Mouse (Mus musculus): Measurements from ENCODE around the gene Glt8d2. TPM values are rescaled to one million over a fixed set of nuclear protein-coding genes. Genes with fewer than 3 reads are reported as not detected.

Glt8d2 gene
- polyA plus RNA-seq, 1 experiment from 2014 or later, result 2.4 TPM

- Histone ChIP-seq H3K9ac (ENCODE audit: low read length) (no peak overlapping the region), H3K36me3 (ENCODE audit: control insufficient read depth, insufficient read depth, low read length) (no peaks in the 10 kb centered on the region)
- 85% methylated on average over 5 of the region's 5 CpGs for WGBS
Observed at GRCm38 (mm10) chr10:82680769-82681168, 9.7 kb downstream of the Glt8d2 start.

DNA sequence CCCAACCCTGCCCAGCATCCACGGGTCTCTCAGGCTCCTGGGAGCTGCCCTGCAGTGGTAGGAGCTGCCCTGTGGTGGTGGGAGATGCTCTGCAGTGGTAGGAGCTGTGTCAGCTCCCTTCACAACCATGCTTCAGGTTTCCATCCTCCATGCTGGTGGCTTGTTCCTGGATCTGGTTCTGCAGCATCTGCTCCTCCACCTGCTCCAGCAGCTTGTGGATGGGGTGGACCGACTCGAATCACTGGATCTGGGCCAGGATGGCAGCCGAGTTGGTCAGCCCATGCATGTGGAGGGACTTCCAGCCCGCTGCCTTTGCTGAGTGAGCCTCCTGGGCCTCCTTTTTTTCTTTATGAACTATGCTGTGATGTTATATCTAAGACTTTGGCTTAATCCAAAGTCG, 13.5 kb downstream of the Glt8d2 start:
- no peak overlapping the region for H3K4me2 ChIP-seq
- no peak for DNase-seq (ENCODE audit: low spot score, missing footprints)
- ATAC-seq (ENCODE audit: low FRiP score), result no peak
- no peaks in the 10 kb centered on the region for H3K27me3 ChIP-seq (ENCODE audit: control insufficient read depth, insufficient read depth, low read length)
- H3K4me1 ChIP-seq (ENCODE audit: control insufficient read depth, insufficient read depth, low read length), result no peaks in the 10 kb centered on the region
- no peak overlapping the region for H3K9ac ChIP-seq (ENCODE audit: low read length)
- 82% methylated on average over 6 of the region's 6 CpGs for WGBS
- H3K27ac ChIP-seq (ENCODE audit: low read depth, low read length), result no peak overlapping the region
- H3K4me3 ChIP-seq (ENCODE audit: low read depth, low read length), result no peak overlapping the region
- no peaks in the 10 kb centered on the region for H3K9me3 ChIP-seq (ENCODE audit: control insufficient read depth, low read length)
- H3K36me3 ChIP-seq (ENCODE audit: control insufficient read depth, insufficient read depth, low read length), result no peaks in the 10 kb centered on the region

More at GRCm38 (mm10) chr10:82680769-82681168, 9.7 kb downstream of the Glt8d2 start:
- Histone ChIP-seq H3K9me3 (ENCODE audit: control insufficient read depth, low read length) (no peaks in the 10 kb centered on the region), H3K27me3 (ENCODE audit: control insufficient read depth, insufficient read depth, low read length) (no peaks in the 10 kb centered on the region), H3K27ac (ENCODE audit: low read depth, low read length) (no peak overlapping the region), H3K4me3 (ENCODE audit: low read depth, low read length) (no peak overlapping the region), H3K4me2 (no peak overlapping the region), H3K4me1 (ENCODE audit: control insufficient read depth, insufficient read depth, low read length) (no peaks in the 10 kb centered on the region)
- DNase-seq (ENCODE audit: low spot score, missing footprints), result no peak
- ATAC-seq (ENCODE audit: low FRiP score), result no peak

DNA sequence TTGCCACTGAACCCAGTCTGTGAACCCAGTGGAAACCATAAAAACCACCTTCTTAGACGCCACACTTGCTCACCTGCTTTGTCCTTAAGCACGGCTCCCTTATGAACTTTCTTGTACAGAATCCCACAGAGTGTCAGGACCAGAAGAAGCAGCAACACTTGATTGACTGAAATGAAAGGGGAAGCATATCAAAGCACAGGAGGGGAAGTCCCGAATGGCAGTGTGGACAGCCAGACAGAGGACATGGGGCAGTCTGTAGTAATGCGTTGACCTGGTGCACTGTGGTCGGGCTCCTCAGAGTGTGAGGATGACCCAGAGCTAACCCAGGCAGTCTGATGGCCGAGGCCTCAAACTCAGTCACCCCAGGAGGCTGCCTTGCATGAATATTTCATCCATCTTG, 20.2 kb downstream of the Glt8d2 start:
- no peak for DNase-seq (ENCODE audit: low spot score, missing footprints)

GRCm38 (mm10) chr10:82666436-82667234, 23.8 kb downstream of the Glt8d2 start:
- WGBS, result 28% methylated on average over 22 of the region's 22 CpGs
- H3K36me3 ChIP-seq (ENCODE audit: control insufficient read depth, insufficient read depth, low read length), result no peaks in the 10 kb centered on the region
- H3K27ac ChIP-seq (ENCODE audit: low read depth, low read length), result no peak overlapping the region
- H3K9me3 ChIP-seq (ENCODE audit: control insufficient read depth, low read length), result no peaks in the 10 kb centered on the region
- H3K27me3 ChIP-seq (ENCODE audit: control insufficient read depth, insufficient read depth, low read length), result no peaks in the 10 kb centered on the region
- DNase-seq (ENCODE audit: low spot score, missing footprints) (peak; percentile 98), ATAC-seq (ENCODE audit: low FRiP score) (peak; percentile 90)
- no peak overlapping the region for H3K9ac ChIP-seq (ENCODE audit: low read length)
- no peak overlapping the region for H3K4me3 ChIP-seq (ENCODE audit: low read depth, low read length)
- H3K4me1 ChIP-seq (ENCODE audit: control insufficient read depth, insufficient read depth, low read length), result no peaks in the 10 kb centered on the region
- H3K4me2 ChIP-seq, result no peak overlapping the region

More for the DNA sequence above, 20.2 kb downstream of the Glt8d2 start:
- no peaks in the 10 kb centered on the region for H3K27me3 ChIP-seq (ENCODE audit: control insufficient read depth, insufficient read depth, low read length)
- no peak overlapping the region for H3K4me3 ChIP-seq (ENCODE audit: low read depth, low read length)
- ATAC-seq (ENCODE audit: low FRiP score), result no peak
- no peaks in the 10 kb centered on the region for H3K36me3 ChIP-seq (ENCODE audit: control insufficient read depth, insufficient read depth, low read length)
- no peaks in the 10 kb centered on the region for H3K9me3 ChIP-seq (ENCODE audit: control insufficient read depth, low read length)
- H3K27ac ChIP-seq (ENCODE audit: low read depth, low read length), result no peak overlapping the region
- H3K9ac ChIP-seq (ENCODE audit: low read length), result no peak overlapping the region
- WGBS, result 80% methylated on average over 6 of the region's 6 CpGs
- no peak overlapping the region for H3K4me2 ChIP-seq
- no peaks in the 10 kb centered on the region for H3K4me1 ChIP-seq (ENCODE audit: control insufficient read depth, insufficient read depth, low read length)

DNA sequence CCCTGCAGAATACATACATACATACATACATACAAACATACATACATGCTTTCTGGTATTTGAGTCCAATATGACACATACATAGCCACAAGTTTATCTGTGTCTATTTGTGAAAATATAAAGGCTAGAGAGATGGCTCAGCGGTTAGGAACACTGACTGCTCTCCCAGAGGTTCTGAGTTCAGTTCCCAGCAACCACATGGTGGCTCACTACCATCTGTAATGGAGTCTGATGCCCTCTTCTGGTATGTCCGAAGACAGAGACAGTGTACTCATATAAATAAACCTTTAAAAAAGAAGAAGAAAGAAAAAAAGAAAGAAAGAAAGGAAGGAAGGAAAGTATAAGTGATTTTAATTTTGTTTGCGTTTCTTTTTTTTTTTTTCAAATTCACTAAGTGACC, 24.5 kb downstream of the Glt8d2 start:
- 59% methylated on average over 3 of the region's 3 CpGs for WGBS
- no peaks in the 10 kb centered on the region for H3K36me3 ChIP-seq (ENCODE audit: control insufficient read depth, insufficient read depth, low read length)

GRCm38 (mm10) chr10:82663289-82663688, 27.2 kb downstream of the Glt8d2 start:
- 88% methylated on average over 2 of the region's 2 CpGs for WGBS
- no peak for DNase-seq (ENCODE audit: low spot score, missing footprints)
- no peak overlapping the region for H3K4me3 ChIP-seq (ENCODE audit: low read depth, low read length)
- H3K4me1 ChIP-seq (ENCODE audit: control insufficient read depth, insufficient read depth, low read length), result no peaks in the 10 kb centered on the region
- no peak overlapping the region for H3K9ac ChIP-seq (ENCODE audit: low read length)
- H3K9me3 ChIP-seq (ENCODE audit: control insufficient read depth, low read length), result no peaks in the 10 kb centered on the region
- no peaks in the 10 kb centered on the region for H3K36me3 ChIP-seq (ENCODE audit: control insufficient read depth, insufficient read depth, low read length)
- no peak for ATAC-seq (ENCODE audit: low FRiP score)
- no peak overlapping the region for H3K27ac ChIP-seq (ENCODE audit: low read depth, low read length)
- H3K4me2 ChIP-seq, result no peak overlapping the region
- no peaks in the 10 kb centered on the region for H3K27me3 ChIP-seq (ENCODE audit: control insufficient read depth, insufficient read depth, low read length)

More for the DNA sequence above, 24.5 kb downstream of the Glt8d2 start:
- H3K4me3 ChIP-seq (ENCODE audit: low read depth, low read length), result no peak overlapping the region
- no peak overlapping the region for H3K27ac ChIP-seq (ENCODE audit: low read depth, low read length)
- no peaks in the 10 kb centered on the region for H3K27me3 ChIP-seq (ENCODE audit: control insufficient read depth, insufficient read depth, low read length)
- H3K4me1 ChIP-seq (ENCODE audit: control insufficient read depth, insufficient read depth, low read length), result no peaks in the 10 kb centered on the region
- DNase-seq (ENCODE audit: low spot score, missing footprints) (no peak), ATAC-seq (ENCODE audit: low FRiP score) (no peak)
- H3K4me2 ChIP-seq, result no peak overlapping the region
- no peaks in the 10 kb centered on the region for H3K9me3 ChIP-seq (ENCODE audit: control insufficient read depth, low read length)
- no peak overlapping the region for H3K9ac ChIP-seq (ENCODE audit: low read length)

GRCm38 (mm10) chr10:82662267-82662990, 28.0 kb downstream of the Glt8d2 start:
- Histone ChIP-seq H3K9me3 (ENCODE audit: control insufficient read depth, low read length) (no peaks in the 10 kb centered on the region), H3K4me2 (no peak overlapping the region), H3K27me3 (ENCODE audit: control insufficient read depth, insufficient read depth, low read length) (no peaks in the 10 kb centered on the region), H3K36me3 (ENCODE audit: control insufficient read depth, insufficient read depth, low read length) (no peaks in the 10 kb centered on the region), H3K9ac (ENCODE audit: low read length) (no peak overlapping the region), H3K27ac (ENCODE audit: low read depth, low read length) (no peak overlapping the region), H3K4me3 (ENCODE audit: low read depth, low read length) (no peak overlapping the region), H3K4me1 (ENCODE audit: control insufficient read depth, insufficient read depth, low read length) (no peaks in the 10 kb centered on the region)
- no peak for ATAC-seq (ENCODE audit: low FRiP score)
- 86% methylated on average over 14 of the region's 14 CpGs for WGBS
- no peak for DNase-seq (ENCODE audit: low spot score, missing footprints)

DNA sequence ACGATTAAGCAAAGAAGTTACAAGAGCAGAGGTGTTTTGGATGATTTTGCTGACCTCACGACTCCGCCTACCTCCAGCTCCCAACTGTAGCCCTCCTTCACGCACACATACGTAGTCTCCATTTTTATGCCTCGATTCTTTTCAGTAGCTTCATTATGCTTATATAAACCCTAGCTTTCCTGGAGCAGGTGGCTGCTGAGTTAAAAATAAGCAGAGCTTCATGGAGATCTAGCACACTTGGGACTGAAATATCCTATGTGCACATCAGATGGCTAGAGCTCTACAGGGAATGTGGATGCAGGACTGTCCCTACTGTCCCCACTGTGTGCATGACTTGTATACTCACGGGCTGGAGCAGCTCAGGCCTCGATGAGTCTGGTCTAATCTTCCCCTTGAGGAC, 28.6 kb downstream of the Glt8d2 start:
- H3K4me2 ChIP-seq, result no peak overlapping the region
- 89% methylated on average over 8 of the region's 8 CpGs for WGBS
- no peaks in the 10 kb centered on the region for H3K9me3 ChIP-seq (ENCODE audit: control insufficient read depth, low read length)
- no peak overlapping the region for H3K9ac ChIP-seq (ENCODE audit: low read length)
- ATAC-seq (ENCODE audit: low FRiP score) (no peak), DNase-seq (ENCODE audit: low spot score, missing footprints) (no peak)
- H3K4me1 ChIP-seq (ENCODE audit: control insufficient read depth, insufficient read depth, low read length), result no peaks in the 10 kb centered on the region
- no peak overlapping the region for H3K4me3 ChIP-seq (ENCODE audit: low read depth, low read length)
- no peaks in the 10 kb centered on the region for H3K36me3 ChIP-seq (ENCODE audit: control insufficient read depth, insufficient read depth, low read length)
- H3K27ac ChIP-seq (ENCODE audit: low read depth, low read length), result no peak overlapping the region
- H3K27me3 ChIP-seq (ENCODE audit: control insufficient read depth, insufficient read depth, low read length), result no peaks in the 10 kb centered on the region

DNA sequence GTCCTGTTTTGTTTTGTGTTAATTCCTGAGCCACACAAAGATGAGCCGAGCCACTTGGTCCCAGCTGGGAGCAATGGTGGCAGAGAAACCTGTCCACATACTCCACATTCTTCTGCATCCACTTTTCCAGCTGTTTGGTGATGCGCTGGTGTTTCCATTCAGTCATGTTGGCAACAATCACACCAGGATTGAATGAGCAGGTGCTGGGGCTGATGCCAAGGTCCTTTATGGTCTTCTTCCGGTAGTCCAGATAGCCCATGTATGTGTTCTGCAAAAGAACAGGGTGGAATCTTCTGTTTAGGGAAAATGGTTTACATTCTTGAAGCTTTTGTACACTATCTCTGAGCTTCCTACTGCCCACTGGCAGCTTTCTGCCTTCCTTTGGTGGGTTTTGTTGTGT, 35.9 kb downstream of the Glt8d2 start:
- Histone ChIP-seq H3K27ac (ENCODE audit: low read depth, low read length) (no peak overlapping the region), H3K27me3 (ENCODE audit: control insufficient read depth, insufficient read depth, low read length) (no peaks in the 10 kb centered on the region), H3K4me1 (ENCODE audit: control insufficient read depth, insufficient read depth, low read length) (no peaks in the 10 kb centered on the region), H3K4me3 (ENCODE audit: low read depth, low read length) (no peak overlapping the region), H3K4me2 (no peak overlapping the region), H3K9ac (ENCODE audit: low read length) (no peak overlapping the region), H3K36me3 (ENCODE audit: control insufficient read depth, insufficient read depth, low read length) (0 out of 2 replicates have a peak, but pooled peaks cover 2% of the 10 kb centered on the region), H3K9me3 (ENCODE audit: control insufficient read depth, low read length) (no peaks in the 10 kb centered on the region)
- WGBS, result 91% methylated on average over 3 of the region's 3 CpGs
- ATAC-seq (ENCODE audit: low FRiP score) (no peak), DNase-seq (ENCODE audit: low spot score, missing footprints) (no peak)

Data from midbrain, embryonic 11.5 days (tissue).